Mouse (Mus musculus) natural killer cell, adult 2 months (primary cell): Measurements from ENCODE around the gene Gm11756.
"Not testable (repeated sequence)": the region's sequence is repeated elsewhere in the genome, so short reads cannot be mapped to it uniquely, and the experiment has no call there.

ENCODE experiments used
- DNase-seq, 2 experiments: peaks; one replicate each; pipeline ENCODE4 v3.0.0; 2022; ENCODE audit warnings: low spot score in 2 of 2

Gm11756 gene

DNA sequence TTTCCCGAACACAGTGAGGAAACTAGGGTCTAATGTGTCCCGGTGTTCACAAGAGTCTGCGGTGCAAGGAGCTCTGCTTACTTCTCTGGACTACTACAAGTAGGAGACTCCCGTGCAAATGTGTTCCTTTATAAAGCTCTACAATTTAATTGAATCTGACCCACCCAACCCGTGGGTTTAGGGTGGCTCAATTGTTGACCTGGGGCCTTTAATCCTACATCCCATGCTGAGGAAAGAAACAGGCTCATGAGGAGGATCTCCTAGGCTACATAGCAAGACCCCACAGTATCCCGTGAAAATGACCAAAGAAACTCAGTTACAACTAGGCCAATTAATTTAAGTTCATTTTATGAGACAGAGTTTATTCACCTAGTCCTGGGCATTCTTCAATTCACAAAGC is at the start of gene Gm11756:
TSS of gene Gm11756 (minus strand) at position 101 of the 400 bp plus-strand sequence.
- not testable (repeated sequence) for DNase-seq

DNA sequence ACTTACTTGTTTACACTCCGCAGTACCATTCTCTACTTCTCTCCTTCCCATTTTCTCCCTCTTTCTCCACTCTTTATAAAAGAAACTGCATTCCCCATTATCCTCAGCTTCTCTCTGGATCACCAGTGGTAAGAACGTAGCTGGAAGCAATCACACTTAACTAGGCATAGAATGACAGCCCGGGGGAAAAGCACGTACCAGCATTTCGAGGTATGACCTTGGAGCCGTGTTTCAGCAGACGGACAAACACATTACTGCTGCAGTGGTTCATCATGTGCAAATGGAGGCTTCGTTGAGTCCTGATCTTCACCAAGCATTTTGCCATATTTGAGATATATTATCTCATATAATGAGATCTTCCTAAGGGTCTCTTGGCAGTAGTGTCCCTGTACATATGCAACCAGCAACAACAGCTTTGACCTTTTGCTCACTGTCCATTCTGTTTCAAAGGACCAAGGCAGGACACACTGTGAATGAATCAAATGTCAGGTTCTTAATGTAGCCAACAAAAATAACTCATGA is 29.9 kb upstream of the Gm11756 start, which contains the start of gene 2310002L09Rik:
TSS of gene 2310002L09Rik (minus strand) at position 472 of the 522 bp plus-strand sequence.
- DNase-seq: no peak

DNA sequence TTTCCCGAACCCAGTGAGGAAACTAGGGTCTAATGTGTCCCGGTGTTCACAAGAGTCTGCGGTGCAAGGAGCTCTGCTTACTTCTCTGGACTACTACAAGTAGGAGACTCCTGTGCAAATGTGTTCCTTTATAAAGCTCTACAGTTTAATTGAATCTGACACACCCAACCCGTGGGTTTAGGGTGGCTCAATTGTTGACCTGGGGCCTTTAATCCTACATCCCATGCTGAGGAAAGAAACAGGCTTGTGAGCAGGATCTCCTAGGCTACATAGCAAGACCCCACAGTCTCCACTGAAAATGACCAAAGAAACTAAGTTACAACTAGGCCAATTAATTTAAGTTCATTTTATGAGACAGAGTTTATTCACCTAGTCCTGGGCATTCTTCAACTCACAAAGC is 14.7 kb downstream of the Gm11756 start, which contains the start of gene Gm13871:
TSS of gene Gm13871 (minus strand) at position 101 of the 400 bp plus-strand sequence.
- DNase-seq: not testable (repeated sequence)

DNA sequence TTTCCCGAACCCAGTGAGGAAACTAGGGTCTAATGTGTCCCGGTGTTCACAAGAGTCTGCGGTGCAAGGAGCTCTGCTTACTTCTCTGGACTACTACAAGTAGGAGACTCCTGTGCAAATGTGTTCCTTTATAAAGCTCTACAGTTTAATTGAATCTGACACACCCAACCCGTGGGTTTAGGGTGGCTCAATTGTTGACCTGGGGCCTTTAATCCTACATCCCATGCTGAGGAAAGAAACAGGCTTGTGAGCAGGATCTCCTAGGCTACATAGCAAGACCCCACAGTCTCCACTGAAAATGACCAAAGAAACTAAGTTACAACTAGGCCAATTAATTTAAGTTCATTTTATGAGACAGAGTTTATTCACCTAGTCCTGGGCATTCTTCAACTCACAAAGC is 29.5 kb downstream of the Gm11756 start, which contains the start of gene Gm11757:
TSS of gene Gm11757 (minus strand) at position 101 of the 400 bp plus-strand sequence.
- not testable (repeated sequence) for DNase-seq

DNA sequence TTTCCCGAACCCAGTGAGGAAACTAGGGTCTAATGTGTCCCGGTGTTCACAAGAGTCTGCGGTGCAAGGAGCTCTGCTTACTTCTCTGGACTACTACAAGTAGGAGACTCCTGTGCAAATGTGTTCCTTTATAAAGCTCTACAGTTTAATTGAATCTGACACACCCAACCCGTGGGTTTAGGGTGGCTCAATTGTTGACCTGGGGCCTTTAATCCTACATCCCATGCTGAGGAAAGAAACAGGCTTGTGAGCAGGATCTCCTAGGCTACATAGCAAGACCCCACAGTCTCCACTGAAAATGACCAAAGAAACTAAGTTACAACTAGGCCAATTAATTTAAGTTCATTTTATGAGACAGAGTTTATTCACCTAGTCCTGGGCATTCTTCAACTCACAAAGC is 44.4 kb downstream of the Gm11756 start, which contains the start of gene Gm11758:
TSS of gene Gm11758 (minus strand) at position 101 of the 400 bp plus-strand sequence.
- not testable (repeated sequence) for DNase-seq
